Mouse (Mus musculus) testis, adult 2 months (tissue): Measurements from ENCODE around the gene Syne2.

Experiments
- CTCF ChIP-seq: fragments of 200-500 bp; IDR thresholded peaks from 2 replicates; pipeline ENCODE4 v1.5.1; 2012; ENCODE audit warnings: low read depth, mild to moderate bottlenecking, inconsistent platforms, low read length, moderate library complexity; ENCODE audit not compliant: control insufficient read depth, insufficient read depth, insufficient replicate concordance
- POLR2A ChIP-seq: fragments of 200-500 bp; IDR thresholded peaks from 2 replicates; pipeline ENCODE4 v1.6.1; 2012; ENCODE audit warnings: low read depth, mild to moderate bottlenecking, inconsistent platforms, low read length, moderate library complexity; ENCODE audit not compliant: control insufficient read depth

- TF ChIP-seq CTCF (no peak), POLR2A (no peak)
These were observed 46.5 kb upstream of the Syne2 start for GRCm38 (mm10) chr12:75771410-75771809.
